Mouse (Mus musculus): ENCODE measurements around the gene Inpp5a. TPM values are rescaled to one million over a fixed set of nuclear protein-coding genes. Genes with fewer than 3 reads are reported as not detected.

Inpp5a gene
- polyA plus RNA-seq, 1 experiment from 2014 or later = 28.5 TPM

DNA sequence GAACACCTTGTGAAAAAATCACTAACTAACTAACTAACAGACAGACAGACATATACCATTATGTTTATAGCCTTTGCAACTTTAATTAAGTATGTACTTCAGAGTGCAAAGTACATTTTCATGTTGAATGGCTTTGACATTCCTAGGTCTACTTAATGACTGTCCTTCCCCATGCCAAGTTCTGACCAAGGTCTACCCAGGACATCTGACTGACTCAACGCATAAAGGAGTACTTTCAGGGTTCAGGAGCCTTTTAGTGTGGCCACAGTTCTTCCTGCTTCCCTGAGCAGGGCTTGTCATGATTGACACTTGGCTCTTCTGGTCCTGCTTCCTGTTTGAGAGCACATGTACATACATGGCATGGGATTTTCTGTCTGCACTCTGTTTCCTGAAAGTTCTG lies 64.3 kb downstream of the Inpp5a start:
- H3K4me3 ChIP-seq = no peak overlapping the region
- H3K9me3 ChIP-seq = no peaks in the 10 kb centered on the region
- H3K4me2 ChIP-seq = no peak overlapping the region
- 0 out of 2 replicates have a peak, but pooled peaks cover 3% of the 10 kb centered on the region for H3K36me3 ChIP-seq
- ATAC-seq (ENCODE audit: insufficient number of reproducible peaks, low FRiP score, low TSS enrichment, low read depth) = no peak
- no peaks in the 10 kb centered on the region for H3K27me3 ChIP-seq
- 78% methylated on average over 1 of the region's 1 CpGs for WGBS
- no peak overlapping the region for H3K9ac ChIP-seq
- H3K4me1 ChIP-seq = 0 out of 2 replicates have a peak, but pooled peaks cover 3% of the 10 kb centered on the region
- no peak overlapping the region for H3K27ac ChIP-seq

DNA sequence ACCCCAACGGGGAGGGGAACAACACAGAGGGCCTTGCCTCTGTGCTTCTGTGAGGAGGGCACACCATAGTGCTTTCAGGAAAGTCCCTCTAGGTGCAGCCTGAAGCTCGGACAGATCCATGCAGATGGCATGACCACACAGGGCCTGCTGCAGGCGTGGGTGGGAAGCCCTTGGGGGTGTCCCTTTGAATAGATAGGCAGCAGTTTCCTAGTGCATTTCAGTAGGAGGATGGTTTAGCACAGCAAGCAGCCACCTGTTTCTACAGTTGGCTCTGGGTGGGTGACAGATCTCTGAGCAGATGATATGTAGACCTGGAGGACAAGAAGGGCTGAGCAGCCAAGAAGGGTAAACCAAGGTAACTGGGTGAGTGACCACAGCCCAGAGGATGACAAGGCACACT lies 65.4 kb downstream of the Inpp5a start:
- Histone ChIP-seq H3K4me1 (0 out of 2 replicates have a peak, but pooled peaks cover 3% of the 10 kb centered on the region), H3K4me2 (no peak overlapping the region), H3K4me3 (no peak overlapping the region), H3K9ac (no peak overlapping the region), H3K27ac (no peak overlapping the region), H3K9me3 (no peaks in the 10 kb centered on the region), H3K36me3 (0 out of 2 replicates have a peak, but pooled peaks cover 3% of the 10 kb centered on the region), H3K27me3 (no peaks in the 10 kb centered on the region)
- no peak for ATAC-seq (ENCODE audit: insufficient number of reproducible peaks, low FRiP score, low TSS enrichment, low read depth)
- 70% methylated on average over 3 of the region's 3 CpGs for WGBS

DNA sequence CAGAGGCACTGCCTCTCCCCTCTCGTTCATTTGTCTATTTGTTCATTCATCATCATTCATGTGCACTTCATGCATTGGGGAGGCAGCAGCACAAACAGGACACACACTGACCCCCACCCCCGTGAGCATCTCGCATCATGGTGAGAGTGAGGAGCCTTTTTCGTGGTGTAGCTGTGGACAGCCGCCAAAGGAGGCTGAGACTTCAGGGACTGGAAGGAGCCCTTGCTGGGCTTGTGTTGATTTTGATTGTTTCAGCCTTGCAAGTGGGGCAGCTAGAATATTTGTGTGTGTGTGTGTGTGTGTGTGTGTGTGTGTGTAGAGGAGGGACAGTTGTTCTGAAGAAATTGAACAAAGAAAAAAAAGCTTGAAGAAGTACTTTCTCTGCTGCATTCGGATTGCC lies 67.8 kb downstream of the Inpp5a start:
- Histone ChIP-seq H3K9me3 (no peaks in the 10 kb centered on the region), H3K4me2 (no peak overlapping the region), H3K4me3 (no peak overlapping the region), H3K27ac (no peak overlapping the region), H3K4me1 (0 out of 2 replicates have a peak, but pooled peaks cover under 1% of the 10 kb centered on the region), H3K27me3 (no peaks in the 10 kb centered on the region), H3K9ac (no peak overlapping the region), H3K36me3 (0 out of 2 replicates have a peak, but pooled peaks cover 3% of the 10 kb centered on the region)
- ATAC-seq (ENCODE audit: insufficient number of reproducible peaks, low FRiP score, low TSS enrichment, low read depth) = no peak
- WGBS = 67% methylated on average over 6 of the region's 6 CpGs

DNA sequence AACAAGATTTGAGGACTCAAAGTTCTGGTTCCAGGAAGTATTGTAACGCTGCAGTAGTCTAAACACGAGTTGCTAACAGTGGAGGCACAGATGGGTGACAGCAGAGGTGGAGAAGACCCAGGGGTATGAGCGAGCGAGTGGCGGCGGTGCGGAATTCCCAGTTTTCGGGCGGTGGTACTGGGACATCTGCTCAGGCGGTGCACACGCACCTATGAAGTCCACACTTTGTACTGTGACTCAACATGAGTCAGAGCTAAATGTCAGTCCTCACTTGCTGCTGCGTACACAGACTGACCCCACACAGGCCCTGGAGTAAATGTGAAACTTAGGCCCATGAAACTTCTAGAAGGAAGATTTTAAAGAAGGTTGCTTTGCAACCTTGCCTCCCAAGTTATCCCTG lies 72.4 kb downstream of the Inpp5a start:
- no peaks in the 10 kb centered on the region for H3K9me3 ChIP-seq
- 89% methylated on average over 12 of the region's 12 CpGs for WGBS
- no peaks in the 10 kb centered on the region for H3K27me3 ChIP-seq
- no peaks in the 10 kb centered on the region for H3K36me3 ChIP-seq
- ATAC-seq (ENCODE audit: insufficient number of reproducible peaks, low FRiP score, low TSS enrichment, low read depth) = no peak
- no peak overlapping the region for H3K4me2 ChIP-seq
- H3K4me1 ChIP-seq = no peaks in the 10 kb centered on the region
- no peak overlapping the region for H3K4me3 ChIP-seq
- no peak overlapping the region for H3K27ac ChIP-seq
- no peak overlapping the region for H3K9ac ChIP-seq

DNA sequence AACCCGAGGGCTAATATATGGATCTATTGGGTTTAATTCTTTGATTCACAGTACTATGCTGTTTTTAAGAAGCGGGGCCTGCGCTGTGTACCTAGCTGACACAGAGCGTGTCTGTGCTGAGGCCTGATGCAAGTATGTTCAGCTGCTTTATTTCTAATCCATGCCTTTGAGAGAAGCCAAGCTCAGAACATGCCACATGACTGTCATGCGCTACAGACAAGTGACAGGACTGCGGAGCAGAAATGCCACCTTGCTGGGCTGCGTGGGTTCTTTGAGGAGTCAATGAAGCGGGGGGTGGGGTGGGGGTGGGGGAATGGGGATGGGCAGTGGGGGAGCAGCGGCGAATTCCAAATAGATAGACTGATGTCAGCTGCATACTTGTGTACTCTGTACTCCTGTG lies 73.2 kb downstream of the Inpp5a start:
- WGBS = 86% methylated on average over 10 of the region's 10 CpGs
- no peaks in the 10 kb centered on the region for H3K36me3 ChIP-seq
- ATAC-seq (ENCODE audit: insufficient number of reproducible peaks, low FRiP score, low TSS enrichment, low read depth) = no peak

DNA sequence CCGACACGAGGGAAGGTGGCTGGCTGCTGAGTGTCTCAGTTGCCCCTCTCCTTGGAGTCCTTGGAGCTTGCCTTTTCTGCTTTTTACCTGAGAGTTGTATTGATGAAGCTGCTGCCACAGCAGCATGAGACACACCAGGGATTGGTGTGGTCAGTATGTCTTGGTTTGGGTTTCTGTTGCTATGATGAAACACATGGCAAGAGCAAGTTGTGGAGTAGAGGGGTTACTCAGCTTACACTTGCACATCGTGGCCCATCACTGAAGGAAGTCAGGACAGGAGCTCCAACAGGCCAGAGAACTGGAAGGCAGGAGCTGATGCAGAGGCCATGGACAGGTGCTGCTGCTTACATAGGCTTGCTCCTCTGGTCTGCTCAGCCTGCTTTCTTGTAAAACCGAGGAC lies 76.6 kb downstream of the Inpp5a start:
- no peak overlapping the region for H3K4me3 ChIP-seq
- no peaks in the 10 kb centered on the region for H3K36me3 ChIP-seq
- H3K4me2 ChIP-seq = no peak overlapping the region
- H3K27ac ChIP-seq = no peak overlapping the region
- H3K27me3 ChIP-seq = no peaks in the 10 kb centered on the region
- WGBS = 72% methylated on average over 4 of the region's 4 CpGs
- no peak overlapping the region for H3K9ac ChIP-seq
- ATAC-seq (ENCODE audit: insufficient number of reproducible peaks, low FRiP score, low TSS enrichment, low read depth) = no peak
- no peaks in the 10 kb centered on the region for H3K9me3 ChIP-seq
- peaks cover 29% of the 10 kb centered on the region for H3K4me1 ChIP-seq

More for the DNA sequence above, 73.2 kb downstream of the Inpp5a start:
- Histone ChIP-seq H3K9me3 (no peaks in the 10 kb centered on the region), H3K4me1 (peaks cover 5% of the 10 kb centered on the region), H3K9ac (no peak overlapping the region), H3K27ac (no peak overlapping the region), H3K27me3 (no peaks in the 10 kb centered on the region), H3K4me3 (no peak overlapping the region), H3K4me2 (no peak overlapping the region)

DNA sequence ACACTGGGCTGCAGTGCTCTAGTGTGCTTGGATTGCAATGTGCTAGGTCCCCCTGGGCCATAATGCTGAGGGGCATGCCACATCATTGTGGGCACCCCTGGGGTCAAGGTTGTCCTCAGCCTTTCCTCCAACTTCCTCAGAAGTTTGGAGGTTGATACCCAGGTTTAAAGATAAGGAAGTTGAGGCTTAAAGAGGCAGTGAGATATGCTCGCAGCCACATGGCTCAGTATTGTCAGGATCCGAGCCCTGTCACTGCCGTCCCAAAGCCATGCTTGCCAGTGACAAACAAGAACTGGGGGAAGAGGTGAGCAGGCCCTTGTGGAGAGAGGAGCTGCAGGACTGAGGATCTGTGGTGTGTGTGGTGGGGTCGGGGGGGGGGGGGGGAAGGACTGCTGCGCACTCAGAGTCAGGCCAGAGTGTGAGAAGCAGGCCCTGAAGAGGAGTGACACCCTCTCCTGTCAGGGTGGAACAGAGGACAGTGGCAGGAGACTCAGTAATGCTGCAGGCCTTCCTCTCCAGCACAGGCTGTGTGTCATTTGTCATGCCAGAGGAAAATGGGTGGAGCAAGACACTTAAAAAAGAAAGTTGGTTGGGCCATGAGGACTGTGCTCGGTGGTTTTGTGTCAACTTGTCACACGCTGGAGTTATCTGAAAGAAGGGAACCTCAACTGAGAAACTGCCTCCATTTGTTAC lies 77.7 kb downstream of the Inpp5a start:
- Histone ChIP-seq H3K27ac (0 out of 2 replicates have a peak overlapping the region, but pooled peaks have one; percentile 65), H3K4me3 (no peak overlapping the region), H3K27me3 (no peaks in the 10 kb centered on the region), H3K9me3 (no peaks in the 10 kb centered on the region), H3K36me3 (no peaks in the 10 kb centered on the region), H3K4me1 (peaks cover 29% of the 10 kb centered on the region), H3K4me2 (no peak overlapping the region), H3K9ac (no peak overlapping the region)
- 42% methylated on average over 7 of the region's 7 CpGs for WGBS
- ATAC-seq (ENCODE audit: insufficient number of reproducible peaks, low FRiP score, low TSS enrichment, low read depth) = no peak

DNA sequence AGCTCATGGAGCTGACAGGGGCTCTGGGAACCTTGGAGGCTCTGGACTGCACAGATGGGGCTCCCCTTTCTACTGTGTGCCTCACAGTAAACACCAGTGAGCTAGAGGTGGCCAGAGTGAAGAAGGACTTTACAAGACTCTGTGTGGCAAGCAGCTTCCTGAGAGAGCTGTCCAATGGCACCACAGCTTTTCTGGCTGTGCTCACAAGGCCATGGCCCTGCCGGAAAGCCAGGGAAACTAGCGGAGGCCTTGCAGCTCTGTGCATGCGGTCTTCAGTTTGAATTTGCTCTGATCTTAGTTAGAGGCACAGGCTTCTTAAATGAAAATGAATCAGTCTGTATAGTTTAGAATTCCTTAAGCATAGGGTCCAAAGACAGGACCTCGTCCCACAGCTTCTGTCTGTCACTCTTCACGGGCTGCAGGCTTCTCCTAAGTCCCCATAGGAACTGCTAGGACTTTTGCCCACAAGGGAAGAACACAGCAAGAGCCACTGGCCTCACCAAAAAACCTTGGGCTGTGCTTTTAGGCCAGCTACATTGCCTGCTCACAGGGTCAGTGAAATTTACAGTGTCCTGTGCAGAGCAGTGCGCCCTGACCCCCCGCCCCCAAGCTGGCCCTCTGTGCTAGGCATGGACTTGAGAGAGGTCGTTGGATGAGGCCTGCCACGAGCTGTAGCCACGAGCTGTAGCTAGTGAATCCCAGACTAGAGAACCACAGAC lies 78.4 kb downstream of the Inpp5a start:
- Histone ChIP-seq H3K9ac (no peak overlapping the region), H3K36me3 (no peaks in the 10 kb centered on the region), H3K27me3 (no peaks in the 10 kb centered on the region), H3K4me3 (no peak overlapping the region), H3K4me2 (no peak overlapping the region), H3K4me1 (peaks cover 29% of the 10 kb centered on the region), H3K27ac (peak overlapping the region; percentile 65), H3K9me3 (no peaks in the 10 kb centered on the region)
- ATAC-seq (ENCODE audit: insufficient number of reproducible peaks, low FRiP score, low TSS enrichment, low read depth) = no peak
- 69% methylated on average over 10 of the region's 10 CpGs for WGBS

DNA sequence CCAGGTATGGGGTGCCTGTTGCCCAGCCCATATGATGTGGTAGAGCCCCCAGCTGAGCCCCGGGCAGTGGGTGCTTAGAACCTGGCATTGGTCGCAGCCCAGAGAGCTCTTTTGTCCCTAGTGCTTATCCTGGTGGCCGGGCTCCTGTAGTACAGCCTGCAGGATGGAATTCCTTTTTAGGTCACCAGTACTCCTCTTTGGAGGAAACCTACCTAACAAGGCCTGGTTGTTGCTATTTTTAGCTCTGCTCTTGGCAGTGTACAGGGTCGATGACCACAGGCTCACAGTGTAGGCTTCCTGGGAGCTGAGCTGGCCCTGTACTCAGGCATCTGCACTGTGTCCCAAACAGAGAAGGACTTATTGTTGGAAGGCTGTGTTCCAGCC lies 79.0 kb downstream of the Inpp5a start:
- peak; percentile 31; the same call in 1 of the 2 replicates for ATAC-seq (ENCODE audit: insufficient number of reproducible peaks, low FRiP score, low TSS enrichment, low read depth)
- Histone ChIP-seq H3K4me3 (no peak overlapping the region), H3K9ac (no peak overlapping the region), H3K4me2 (no peak overlapping the region), H3K9me3 (no peaks in the 10 kb centered on the region), H3K27me3 (no peaks in the 10 kb centered on the region), H3K4me1 (peaks cover 32% of the 10 kb centered on the region), H3K27ac (peak overlapping the region; percentile 65), H3K36me3 (no peaks in the 10 kb centered on the region)
- 54% methylated on average over 4 of the region's 4 CpGs for WGBS

DNA sequence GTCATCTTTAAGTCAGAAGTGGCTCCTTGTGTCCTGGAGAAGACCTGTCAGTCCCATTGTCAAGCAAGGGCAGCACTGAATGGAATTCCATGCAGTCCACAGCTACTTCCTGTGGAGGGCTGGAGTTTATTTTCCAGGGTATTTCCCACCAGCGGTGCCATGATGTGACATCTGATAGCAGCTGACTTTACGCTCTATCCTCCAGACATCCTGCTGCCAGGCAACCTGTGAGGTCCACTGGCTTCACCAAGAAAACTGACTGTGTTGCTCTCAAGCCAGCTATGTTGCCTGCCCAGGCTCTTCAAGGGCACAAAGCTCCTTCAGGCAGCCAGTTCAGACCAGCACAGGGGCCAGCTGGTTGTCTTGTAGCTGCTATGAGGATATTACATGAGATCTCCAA lies 79.5 kb downstream of the Inpp5a start:
- no peak for ATAC-seq (ENCODE audit: insufficient number of reproducible peaks, low FRiP score, low TSS enrichment, low read depth)
- H3K36me3 ChIP-seq = no peaks in the 10 kb centered on the region
- H3K9ac ChIP-seq = no peak overlapping the region
- no peaks in the 10 kb centered on the region for H3K27me3 ChIP-seq
- WGBS = 55% methylated on average over 2 of the region's 2 CpGs
- H3K4me1 ChIP-seq = peaks cover 35% of the 10 kb centered on the region
- peak overlapping the region; percentile 65 for H3K27ac ChIP-seq
- no peak overlapping the region for H3K4me3 ChIP-seq
- no peaks in the 10 kb centered on the region for H3K9me3 ChIP-seq
- H3K4me2 ChIP-seq = no peak overlapping the region

DNA sequence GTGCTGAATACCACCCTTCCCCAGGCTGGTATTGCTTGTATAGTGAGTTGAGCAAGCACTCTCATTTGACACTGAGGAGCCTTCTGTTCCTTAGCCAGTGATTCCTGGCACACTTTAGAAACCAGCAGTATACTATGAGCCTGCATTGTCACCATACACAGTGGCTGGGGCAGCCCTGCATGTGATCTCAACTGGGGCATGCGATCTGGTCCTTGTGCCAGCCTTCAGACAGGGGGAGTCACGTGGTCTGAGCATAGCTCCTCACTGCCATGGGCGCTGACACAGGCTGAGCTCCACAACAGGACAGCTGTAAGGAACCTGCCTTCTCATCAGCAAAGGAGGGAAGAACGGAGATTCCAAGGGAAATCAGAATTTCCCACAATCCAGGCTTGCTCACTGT lies 80.5 kb downstream of the Inpp5a start:
- no peaks in the 10 kb centered on the region for H3K9me3 ChIP-seq
- H3K27ac ChIP-seq = no peak overlapping the region
- ATAC-seq (ENCODE audit: insufficient number of reproducible peaks, low FRiP score, low TSS enrichment, low read depth) = no peak
- no peak overlapping the region for H3K9ac ChIP-seq
- no peaks in the 10 kb centered on the region for H3K36me3 ChIP-seq
- WGBS = 83% methylated on average over 4 of the region's 4 CpGs
- no peak overlapping the region for H3K4me3 ChIP-seq
- no peaks in the 10 kb centered on the region for H3K27me3 ChIP-seq
- H3K4me1 ChIP-seq = peaks cover 35% of the 10 kb centered on the region
- no peak overlapping the region for H3K4me2 ChIP-seq

DNA sequence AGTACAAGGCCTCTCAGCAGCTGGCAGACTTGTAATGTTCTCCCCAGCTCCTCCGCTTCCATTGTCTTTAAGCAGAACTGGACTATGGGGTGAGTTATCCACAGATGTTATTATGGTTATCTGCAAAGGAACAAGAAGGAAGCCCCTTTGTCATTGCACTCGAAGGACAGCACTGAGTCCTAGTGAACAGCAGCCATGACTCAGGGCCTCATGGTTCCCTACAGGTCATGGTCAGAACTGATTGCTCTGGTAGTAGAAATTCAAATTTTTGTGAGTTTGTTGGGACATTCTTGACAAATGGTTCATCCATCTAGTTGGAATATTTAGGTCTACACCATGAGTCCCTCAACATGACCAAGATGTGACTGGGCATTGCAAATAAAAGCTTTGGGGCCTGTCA lies 81.6 kb downstream of the Inpp5a start:
- H3K4me2 ChIP-seq = no peak overlapping the region
- WGBS = 82% methylated on average over 2 of the region's 2 CpGs
- ATAC-seq (ENCODE audit: insufficient number of reproducible peaks, low FRiP score, low TSS enrichment, low read depth) = no peak
- no peak overlapping the region for H3K4me3 ChIP-seq
- peaks cover 35% of the 10 kb centered on the region for H3K4me1 ChIP-seq
- H3K9me3 ChIP-seq = no peaks in the 10 kb centered on the region
- no peaks in the 10 kb centered on the region for H3K36me3 ChIP-seq
- no peak overlapping the region for H3K27ac ChIP-seq
- H3K9ac ChIP-seq = no peak overlapping the region
- H3K27me3 ChIP-seq = no peaks in the 10 kb centered on the region

All from limb, embryonic 15.5 days (tissue).